Mouse (Mus musculus): Measurements from ENCODE around the gene Hyal3. TPM values are rescaled to one million over a fixed set of nuclear protein-coding genes. Genes with fewer than 3 reads are reported as not detected.

The Hyal3 gene
- polyA plus RNA-seq, 1 experiment from 2014 or later: 1.1 TPM

- H3K27me3 ChIP-seq: no peaks in the 10 kb centered on the region
- no peak overlapping the region for H3K27ac ChIP-seq
- WGBS: 95% methylated on average over 10 of the region's 10 CpGs
- H3K4me3 ChIP-seq: no peak overlapping the region
- H3K4me2 ChIP-seq: no peak overlapping the region; the same call in 1 of the 2 replicates
- H3K36me3 ChIP-seq (ENCODE audit: poor library complexity, severe bottlenecking): peaks cover 23% of the 10 kb centered on the region
- H3K9me3 ChIP-seq (replicated peaks): no peaks in the 10 kb centered on the region
- 0 out of 2 replicates have a peak overlapping the region, but pooled peaks have one; percentile 55 for H3K9ac ChIP-seq
- H3K4me1 ChIP-seq: peaks cover 37% of the 10 kb centered on the region
- ATAC-seq: no peak
Observed at GRCm38 (mm10) chr9:107577871-107578270, 2.7 kb upstream of the Hyal3 start.

GRCm38 (mm10) chr9:107578587-107578986 is 2.0 kb upstream of the Hyal3 start, which contains the start of gene Naa80:
TSS of gene Naa80 (plus strand) at chr9:107578887.
- no peak within 1 kb of the TSS for H3K4me3 ChIP-seq
- 73% methylated on average over 3 of the region's 3 CpGs for WGBS
- H3K4me2 ChIP-seq: peak within 1 kb of the TSS; percentile 82; the same call in 1 of the 2 replicates
- 0 out of 2 replicates have a peak within 1 kb of the TSS, but pooled peaks have one; percentile 55 for H3K9ac ChIP-seq
- no peaks in the 10 kb centered on the region for H3K9me3 ChIP-seq (replicated peaks)
- peaks cover 23% of the 10 kb centered on the region for H3K36me3 ChIP-seq (ENCODE audit: poor library complexity, severe bottlenecking)
- peaks cover 37% of the 10 kb centered on the region for H3K4me1 ChIP-seq
- H3K27me3 ChIP-seq: no peaks in the 10 kb centered on the region
- ATAC-seq: no peak
- H3K27ac ChIP-seq: peak within 1 kb of the TSS; percentile 83; the same call in 1 of the 2 replicates

GRCm38 (mm10) chr9:107579023-107579900 is 1.4 kb upstream of the Hyal3 start:
- WGBS: 93% methylated on average over 14 of the region's 14 CpGs
- Histone ChIP-seq H3K36me3 (ENCODE audit: poor library complexity, severe bottlenecking) (peaks cover 24% of the 10 kb centered on the region), H3K4me3 (no peak overlapping the region), H3K4me2 (peak overlapping the region; percentile 82; the same call in 1 of the 2 replicates), H3K27me3 (no peaks in the 10 kb centered on the region), H3K9me3 (replicated peaks) (no peaks in the 10 kb centered on the region), H3K27ac (peak overlapping the region; percentile 83; the same call in 1 of the 2 replicates), H3K4me1 (peaks cover 37% of the 10 kb centered on the region), H3K9ac (0 out of 2 replicates have a peak overlapping the region, but pooled peaks have one; percentile 13)
- no peak for ATAC-seq

- no peaks in the 10 kb centered on the region for H3K9me3 ChIP-seq (replicated peaks)
- H3K9ac ChIP-seq: no peak overlapping the region
- no peak overlapping the region for H3K27ac ChIP-seq
- peaks cover 15% of the 10 kb centered on the region for H3K36me3 ChIP-seq (ENCODE audit: poor library complexity, severe bottlenecking)
- peak overlapping the region; percentile 82 for H3K4me2 ChIP-seq
- WGBS: 77% methylated on average over 4 of the region's 4 CpGs
- ATAC-seq: no peak
- peaks cover 32% of the 10 kb centered on the region for H3K4me1 ChIP-seq
- H3K4me3 ChIP-seq: peak overlapping the region; percentile 63
- H3K27me3 ChIP-seq: no peaks in the 10 kb centered on the region
Observed at GRCm38 (mm10) chr9:107581584-107581983, 966 bp downstream of the Hyal3 start.

- Histone ChIP-seq H3K4me1 (peaks cover 23% of the 10 kb centered on the region), H3K27me3 (no peaks in the 10 kb centered on the region), H3K9ac (no peak overlapping the region), H3K4me2 (no peak overlapping the region), H3K36me3 (ENCODE audit: poor library complexity, severe bottlenecking) (peaks cover 15% of the 10 kb centered on the region), H3K27ac (no peak overlapping the region), H3K4me3 (no peak overlapping the region), H3K9me3 (replicated peaks) (no peaks in the 10 kb centered on the region)
- WGBS: 88% methylated on average over 7 of the region's 7 CpGs
- ATAC-seq: no peak
Observed at GRCm38 (mm10) chr9:107582509-107583062, 2.0 kb downstream of the Hyal3 start.

- no peak for ATAC-seq
- no peaks in the 10 kb centered on the region for H3K27me3 ChIP-seq
- no peak overlapping the region for H3K27ac ChIP-seq
- peaks cover 15% of the 10 kb centered on the region for H3K36me3 ChIP-seq (ENCODE audit: poor library complexity, severe bottlenecking)
- no peaks in the 10 kb centered on the region for H3K9me3 ChIP-seq (replicated peaks)
- peaks cover 27% of the 10 kb centered on the region for H3K4me1 ChIP-seq
- no peak overlapping the region for H3K9ac ChIP-seq
- no peak overlapping the region for H3K4me3 ChIP-seq
- 91% methylated on average over 14 of the region's 14 CpGs for WGBS
- no peak overlapping the region for H3K4me2 ChIP-seq
Observed at GRCm38 (mm10) chr9:107583174-107583573, 2.6 kb downstream of the Hyal3 start.

GRCm38 (mm10) chr9:107586504-107586903 is 5.9 kb downstream of the Hyal3 start:
- no peak for ATAC-seq
- WGBS: 93% methylated on average over 5 of the region's 5 CpGs
- Histone ChIP-seq H3K36me3 (ENCODE audit: poor library complexity, severe bottlenecking) (peaks cover 34% of the 10 kb centered on the region), H3K9ac (no peak overlapping the region), H3K27ac (no peak overlapping the region), H3K4me2 (no peak overlapping the region), H3K4me1 (peaks cover 18% of the 10 kb centered on the region), H3K27me3 (no peaks in the 10 kb centered on the region), H3K4me3 (no peak overlapping the region), H3K9me3 (replicated peaks) (no peaks in the 10 kb centered on the region)

- H3K9ac ChIP-seq: peak within 1 kb of the TSS; percentile 74
- H3K4me3 ChIP-seq: peak within 1 kb of the TSS; percentile 77
- peaks cover 15% of the 10 kb centered on the region for H3K4me1 ChIP-seq
- H3K36me3 ChIP-seq (ENCODE audit: poor library complexity, severe bottlenecking): peaks cover 41% of the 10 kb centered on the region
- no peaks in the 10 kb centered on the region for H3K9me3 ChIP-seq (replicated peaks)
- H3K27ac ChIP-seq: no peak within 1 kb of the TSS
- H3K27me3 ChIP-seq: no peaks in the 10 kb centered on the region
- ATAC-seq: peak; percentile 98
- H3K4me2 ChIP-seq: peak within 1 kb of the TSS; percentile 85
- 14% methylated on average over 46 of the region's 46 CpGs for WGBS
Observed at GRCm38 (mm10) chr9:107586974-107587832, 6.6 kb downstream of the Hyal3 start, which contains the start of gene Ifrd2. TSS of gene Ifrd2 (plus strand) at chr9:107587642.

GRCm38 (mm10) chr9:107587833-107588639 is 7.4 kb downstream of the Hyal3 start:
- no peaks in the 10 kb centered on the region for H3K27me3 ChIP-seq
- 6% methylated on average over 33 of the region's 33 CpGs for WGBS
- H3K4me1 ChIP-seq: peaks cover 15% of the 10 kb centered on the region
- peak overlapping the region; percentile 85 for H3K4me2 ChIP-seq
- H3K4me3 ChIP-seq: peak overlapping the region; percentile 77
- H3K36me3 ChIP-seq (ENCODE audit: poor library complexity, severe bottlenecking): peaks cover 45% of the 10 kb centered on the region
- H3K9me3 ChIP-seq (replicated peaks): no peaks in the 10 kb centered on the region
- no peak overlapping the region for H3K27ac ChIP-seq
- no peak; the same call in 1 of the 2 replicates for ATAC-seq
- H3K9ac ChIP-seq: peak overlapping the region; percentile 74

GRCm38 (mm10) chr9:107590058-107590772 is 9.6 kb downstream of the Hyal3 start:
- no peak for ATAC-seq
- H3K27ac ChIP-seq: no peak overlapping the region
- H3K9me3 ChIP-seq (replicated peaks): no peaks in the 10 kb centered on the region
- 91% methylated on average over 25 of the region's 25 CpGs for WGBS
- H3K27me3 ChIP-seq: no peaks in the 10 kb centered on the region
- H3K9ac ChIP-seq: no peak overlapping the region
- H3K4me1 ChIP-seq: peaks cover 15% of the 10 kb centered on the region
- H3K4me3 ChIP-seq: no peak overlapping the region
- H3K36me3 ChIP-seq (ENCODE audit: poor library complexity, severe bottlenecking): peaks cover 48% of the 10 kb centered on the region
- no peak overlapping the region for H3K4me2 ChIP-seq

Measured in forebrain, embryonic 13.5 days (tissue).